Comparison of ENCODE assay signal across 8 mouse cellular contexts in genomic region chr10:20725384-20725983, GRCm38 (mm10). TPM values are rescaled to one million over a fixed set of nuclear protein-coding genes. Genes with fewer than 3 reads are reported as not detected.
DNase-seq lines count a peak whose midpoint lies in the region; ATAC-seq lines count a peak whose summit lies in the region.

No protein-coding gene starts in this region.

- no peak for DNase-seq in heart, embryonic 10.5 days (ENCODE audit: low spot score)
- no peak for DNase-seq in heart, postnatal 14 days
- peak; percentile 21 for DNase-seq in CD4-positive, CD25-positive, alpha-beta regulatory T cell, adult 2 months (ENCODE audit: low read depth, low spot score)
- DNase-seq in layer of hippocampus, adult 18-20 months (ENCODE audit: low spot score in 2 of 2), result no peak
- no peak for DNase-seq in gastrocnemius, adult 8-10 months (ENCODE audit: low spot score in 2 of 2)
- no peak for DNase-seq in left cerebral cortex, postnatal 10 days (ENCODE audit: extremely low spot score in 1 of 2, low spot score in 2 of 2)

- intact Hi-C loops in heart, postnatal 14 days (cut with DNase I), result loop anchor here (5.0 kb wide), 1 partner anchor 318 kb away; no protein-coding TSS in a partner anchor
- intact Hi-C loops in left cerebral cortex, postnatal 10 days (cut with DNase I), result loop anchor here (10.0 kb wide), 1 partner anchor 129 kb away; no protein-coding TSS in a partner anchor

- peak overlapping the region; percentile 79; the same call in 1 of the 2 replicates for H3K27ac ChIP-seq in heart, embryonic 10.5 days
- no peak overlapping the region for H3K27ac ChIP-seq in heart, embryonic 16.5 days (ENCODE audit: low read length)
- no peak overlapping the region for H3K27ac ChIP-seq in liver, embryonic 15.5 days (replicated peaks)

- H3K36me3 ChIP-seq in heart, embryonic 10.5 days, result no peaks in the 10 kb centered on the region
- no peaks in the 10 kb centered on the region for H3K36me3 ChIP-seq in heart, embryonic 16.5 days (ENCODE audit: control insufficient read depth, insufficient read depth)
- no peaks in the 10 kb centered on the region for H3K36me3 ChIP-seq in liver, embryonic 15.5 days (replicated peaks)

- WGBS in heart, embryonic 10.5 days, result 55% methylated on average over 8 of the region's 8 CpGs
- 51% methylated on average over 8 of the region's 8 CpGs for WGBS in heart, embryonic 16.5 days
- 52% methylated on average over 8 of the region's 8 CpGs for WGBS in liver, embryonic 15.5 days (ENCODE audit: insufficient replicate concordance)

- no peak for ATAC-seq in heart, embryonic 16.5 days (replicated peaks; ENCODE audit: extremely low read depth, insufficient read depth, low FRiP score)
- ATAC-seq in liver, embryonic 15.5 days (ENCODE audit: insufficient read depth), result no peak

- H3K27me3 ChIP-seq in heart, embryonic 10.5 days (ENCODE audit: insufficient read depth, poor library complexity, severe bottlenecking), result no peaks in the 10 kb centered on the region; the same call in 1 of the 2 replicates
- no peaks in the 10 kb centered on the region for H3K27me3 ChIP-seq in heart, embryonic 16.5 days (ENCODE audit: control insufficient read depth, insufficient read depth, low read length)
- 0 out of 2 replicates have a peak, but pooled peaks cover 7% of the 10 kb centered on the region for H3K27me3 ChIP-seq in liver, embryonic 15.5 days

- no peaks in the 10 kb centered on the region for H3K9me3 ChIP-seq in heart, embryonic 10.5 days
- H3K9me3 ChIP-seq in heart, embryonic 16.5 days (replicated peaks; ENCODE audit: control insufficient read depth, low read length), result no peaks in the 10 kb centered on the region
- no peaks in the 10 kb centered on the region for H3K9me3 ChIP-seq in liver, embryonic 15.5 days (replicated peaks)

- peaks cover 18% of the 10 kb centered on the region for H3K4me1 ChIP-seq in heart, embryonic 10.5 days
- H3K4me1 ChIP-seq in heart, embryonic 16.5 days (ENCODE audit: control insufficient read depth, insufficient read depth, low read length), result peaks cover 15% of the 10 kb centered on the region
- peaks cover 7% of the 10 kb centered on the region for H3K4me1 ChIP-seq in liver, embryonic 15.5 days (replicated peaks)

- no peak overlapping the region for H3K4me3 ChIP-seq in heart, embryonic 10.5 days
- no peak overlapping the region for H3K4me3 ChIP-seq in heart, embryonic 16.5 days (ENCODE audit: low read length)
- H3K4me3 ChIP-seq in liver, embryonic 15.5 days (replicated peaks), result no peak overlapping the region

- peak overlapping the region; percentile 65 for H3K4me2 ChIP-seq in heart, embryonic 16.5 days (ENCODE audit: low read depth, low read length)
- H3K4me2 ChIP-seq in liver, embryonic 15.5 days, result peak overlapping the region; percentile 68

- no peak overlapping the region for H3K9ac ChIP-seq in heart, embryonic 16.5 days (ENCODE audit: low read length)
- H3K9ac ChIP-seq in liver, embryonic 15.5 days, result no peak overlapping the region

RNA-seq across cellular contexts. Expression of gene Pde7b, which starts 0.6 kb away (rescaled TPM):
- polyA plus RNA-seq in heart, embryonic 10.5 days (2016; fragmentation: Nextera tagmentation; extraction: Ambion mirVana), result 4.2 and 6.6 TPM in 2 replicates
- total RNA-seq in heart, postnatal 14 days (2021), result 10 to 100 TPM; 65.2 to 67.0 TPM
- polyA plus RNA-seq in heart, embryonic 16.5 days (2015; fragmentation: Nextera tagmentation; extraction: Ambion mirVana), result 4.0 and 4.9 TPM in 2 replicates
- 0.25 and 0.46 TPM in 2 replicates for polyA plus RNA-seq in liver, embryonic 15.5 days (2015; fragmentation: Nextera tagmentation; extraction: Ambion mirVana)
- 10 to 100 TPM; 21.2 to 27.0 TPM for total RNA-seq in layer of hippocampus, adult 18-20 months (2021)
- 10 to 100 TPM; 33.5 to 43.1 (median 41.2) TPM for total RNA-seq in gastrocnemius, adult 8-10 months (2022)
- 10 to 100 TPM; 16.0 to 21.6 TPM for total RNA-seq in left cerebral cortex, postnatal 10 days (2021)
